Mouse (Mus musculus) brain, embryonic 14.5 days (tissue): ENCODE results near the gene Hilpda.

ENCODE experiments used
- CTCF ChIP-seq: fragments of 200-500 bp; IDR thresholded peaks from 2 replicates; pipeline ENCODE4 v1.5.1; 2012; ENCODE audit warnings: inconsistent platforms, mild to moderate bottlenecking, moderate library complexity, borderline replicate concordance; ENCODE audit not compliant: insufficient read depth, insufficient read length; ENCODE audit errors: extremely low read depth
- POLR2A ChIP-seq: fragments of 200-500 bp; IDR thresholded peaks from 2 replicates; pipeline ENCODE4 v1.6.1; 2012; ENCODE audit warnings: mild to moderate bottlenecking, inconsistent platforms, borderline replicate concordance; ENCODE audit not compliant: poor library complexity, insufficient read depth, insufficient read length, severe bottlenecking; ENCODE audit errors: extremely low read depth

GRCm38 (mm10) chr6:29322735-29323134, 50.4 kb downstream of the Hilpda start:
- TF ChIP-seq CTCF, result no peak
- no peak for TF ChIP-seq POLR2A
